Mouse (Mus musculus): Measurements from ENCODE around the gene Wbp11. TPM values are rescaled to one million over a fixed set of nuclear protein-coding genes. Genes with fewer than 3 reads are reported as not detected.

Gene Wbp11
- polyA plus RNA-seq, 1 experiment from 2014 or later, result 154 TPM

DNA sequence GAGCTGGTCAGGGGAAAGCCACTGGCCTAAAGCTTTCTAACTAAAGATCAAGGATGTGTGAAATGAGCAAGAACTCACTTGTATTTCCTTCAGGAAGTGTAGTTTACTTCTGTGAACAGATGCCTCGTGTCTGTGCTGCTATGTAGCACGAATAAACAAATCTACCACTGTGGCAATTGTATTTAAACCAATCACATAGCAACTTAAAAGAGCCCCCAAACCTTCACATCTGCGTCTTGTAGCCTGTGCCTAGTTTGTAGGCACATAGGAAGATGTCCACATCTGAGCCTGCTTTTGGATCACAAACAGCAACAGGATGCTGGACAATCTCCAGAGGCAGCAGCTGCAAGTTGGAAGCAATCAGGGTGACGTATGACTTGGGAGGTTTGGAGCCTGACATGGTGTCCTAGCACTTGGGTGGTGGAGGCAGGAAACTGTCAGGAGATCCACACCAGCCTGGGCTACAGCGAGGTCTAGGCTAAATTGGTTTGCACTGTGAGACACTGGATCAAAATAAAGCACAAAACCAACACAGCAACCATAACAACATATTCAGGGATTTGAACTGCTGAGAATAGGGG is 38.6 kb downstream of the Wbp11 start:
- Histone ChIP-seq H3K4me2 (no peak overlapping the region), H3K9ac (ENCODE audit: low read length) (no peak overlapping the region), H3K9me3 (ENCODE audit: control insufficient read depth, low read length) (no peaks in the 10 kb centered on the region), H3K36me3 (ENCODE audit: control insufficient read depth, insufficient read depth, low read length) (no peaks in the 10 kb centered on the region), H3K4me3 (ENCODE audit: low read depth, low read length) (no peak overlapping the region), H3K27ac (ENCODE audit: low read depth, low read length) (no peak overlapping the region), H3K4me1 (ENCODE audit: control insufficient read depth, insufficient read depth, low read length) (no peaks in the 10 kb centered on the region; the same call in 1 of the 2 replicates), H3K27me3 (ENCODE audit: control insufficient read depth, insufficient read depth, low read length) (no peaks in the 10 kb centered on the region)
- 86% methylated on average over 5 of the region's 5 CpGs for WGBS
- no peak for DNase-seq (ENCODE audit: low spot score, missing footprints)
- no peak for ATAC-seq (ENCODE audit: low FRiP score)

DNA sequence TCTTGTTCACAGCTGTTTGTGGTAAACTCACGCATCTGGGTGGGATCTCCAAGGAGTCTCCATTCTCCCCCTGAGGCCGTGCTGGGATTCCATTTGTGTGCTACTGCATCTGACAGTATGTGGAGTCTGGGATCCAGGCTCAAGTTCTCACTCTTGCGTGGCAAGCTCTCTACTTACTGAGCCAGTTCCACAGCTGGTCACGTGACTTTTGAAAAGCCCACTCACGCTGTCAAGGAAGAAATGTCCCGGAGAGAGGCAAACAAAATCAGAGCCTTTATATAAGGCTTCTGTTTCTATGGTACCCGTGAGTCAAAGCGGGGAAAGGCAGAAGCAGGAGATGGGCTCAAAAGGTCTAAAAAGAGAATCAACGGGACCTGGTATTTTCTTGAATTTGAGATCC is 45.3 kb downstream of the Wbp11 start:
- Histone ChIP-seq H3K9me3 (ENCODE audit: control insufficient read depth, low read length) (no peaks in the 10 kb centered on the region), H3K27ac (ENCODE audit: low read depth, low read length) (no peak overlapping the region), H3K36me3 (ENCODE audit: control insufficient read depth, insufficient read depth, low read length) (no peaks in the 10 kb centered on the region), H3K4me1 (ENCODE audit: control insufficient read depth, insufficient read depth, low read length) (no peaks in the 10 kb centered on the region), H3K27me3 (ENCODE audit: control insufficient read depth, insufficient read depth, low read length) (no peaks in the 10 kb centered on the region), H3K4me3 (ENCODE audit: low read depth, low read length) (no peak overlapping the region), H3K9ac (ENCODE audit: low read length) (no peak overlapping the region), H3K4me2 (no peak overlapping the region)
- ATAC-seq (ENCODE audit: low FRiP score) (no peak), DNase-seq (ENCODE audit: low spot score, missing footprints) (no peak)
- 86% methylated on average over 9 of the region's 9 CpGs for WGBS

DNA sequence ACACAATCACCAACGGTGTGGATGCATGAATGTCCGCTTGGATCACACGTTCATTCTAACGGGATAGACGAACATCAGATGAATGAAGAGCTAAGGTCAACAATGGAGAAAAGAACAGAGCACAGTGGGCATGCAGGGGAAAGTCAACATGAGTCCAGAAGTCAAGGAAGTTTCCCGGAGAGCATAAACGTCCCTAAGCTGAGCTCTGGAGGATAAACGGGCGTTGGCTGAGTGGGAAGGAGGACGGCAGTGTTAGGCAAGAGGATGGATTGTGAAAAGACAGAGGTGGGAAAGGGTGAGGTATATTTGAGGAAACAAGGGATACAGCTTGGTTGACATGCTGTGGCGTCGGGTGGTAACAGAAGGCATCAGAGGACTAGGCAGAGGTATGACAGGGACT is 45.9 kb downstream of the Wbp11 start:
- Histone ChIP-seq H3K27me3 (ENCODE audit: control insufficient read depth, insufficient read depth, low read length) (no peaks in the 10 kb centered on the region), H3K27ac (ENCODE audit: low read depth, low read length) (no peak overlapping the region), H3K4me2 (no peak overlapping the region), H3K4me3 (ENCODE audit: low read depth, low read length) (no peak overlapping the region), H3K9ac (ENCODE audit: low read length) (no peak overlapping the region), H3K4me1 (ENCODE audit: control insufficient read depth, insufficient read depth, low read length) (no peaks in the 10 kb centered on the region), H3K9me3 (ENCODE audit: control insufficient read depth, low read length) (no peaks in the 10 kb centered on the region), H3K36me3 (ENCODE audit: control insufficient read depth, insufficient read depth, low read length) (no peaks in the 10 kb centered on the region)
- DNase-seq (ENCODE audit: low spot score, missing footprints) (no peak), ATAC-seq (ENCODE audit: low FRiP score) (no peak)
- 83% methylated on average over 12 of the region's 12 CpGs for WGBS

DNA sequence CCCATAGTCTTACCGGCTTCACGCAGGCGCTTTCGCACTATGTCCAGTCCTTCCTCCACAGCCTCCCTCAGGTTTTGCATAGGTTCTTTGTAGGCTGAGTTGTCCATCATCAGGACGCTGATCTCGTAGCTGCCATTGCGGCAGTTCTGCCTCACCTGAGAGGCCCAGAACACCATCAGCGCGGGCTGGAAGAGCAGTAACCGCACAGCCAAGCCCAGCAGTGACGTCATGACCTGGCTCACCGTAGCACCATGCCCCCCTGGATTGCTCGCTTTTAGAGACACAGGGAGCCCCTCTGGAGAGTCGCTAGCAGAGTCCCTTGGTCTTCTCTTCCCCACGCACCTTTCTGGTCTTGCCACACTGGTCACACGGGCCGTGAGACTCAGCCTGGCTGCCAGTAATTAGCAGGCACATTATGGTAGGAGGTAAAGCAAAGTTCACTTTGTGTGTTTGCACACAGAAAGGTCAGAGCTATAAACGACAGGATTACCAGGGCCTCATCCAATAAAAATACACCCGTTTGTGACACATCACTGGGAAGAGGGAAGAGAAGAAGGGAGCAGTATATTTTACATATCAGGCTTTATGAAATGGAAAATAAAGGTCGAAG is 46.6 kb downstream of the Wbp11 start, which contains the start of gene Gucy2c:
Gene Gucy2c (minus strand): TSS at position 389 of the 610 bp plus-strand sequence.
- ATAC-seq (ENCODE audit: low FRiP score) (no peak), DNase-seq (ENCODE audit: low spot score, missing footprints) (no peak)
- no peaks in the 10 kb centered on the region for H3K9me3 ChIP-seq (ENCODE audit: control insufficient read depth, low read length)
- H3K36me3 ChIP-seq (ENCODE audit: control insufficient read depth, insufficient read depth, low read length), result no peaks in the 10 kb centered on the region
- no peak within 1 kb of the TSS for H3K27ac ChIP-seq (ENCODE audit: low read depth, low read length)
- H3K4me2 ChIP-seq, result no peak within 1 kb of the TSS
- no peak within 1 kb of the TSS for H3K9ac ChIP-seq (ENCODE audit: low read length)
- no peak within 1 kb of the TSS for H3K4me3 ChIP-seq (ENCODE audit: low read depth, low read length)
- H3K27me3 ChIP-seq (ENCODE audit: control insufficient read depth, insufficient read depth, low read length), result no peaks in the 10 kb centered on the region
- H3K4me1 ChIP-seq (ENCODE audit: control insufficient read depth, insufficient read depth, low read length), result no peaks in the 10 kb centered on the region
- whole genome bisulfite sequencing, result 81% methylated on average over 20 of the region's 20 CpGs

DNA sequence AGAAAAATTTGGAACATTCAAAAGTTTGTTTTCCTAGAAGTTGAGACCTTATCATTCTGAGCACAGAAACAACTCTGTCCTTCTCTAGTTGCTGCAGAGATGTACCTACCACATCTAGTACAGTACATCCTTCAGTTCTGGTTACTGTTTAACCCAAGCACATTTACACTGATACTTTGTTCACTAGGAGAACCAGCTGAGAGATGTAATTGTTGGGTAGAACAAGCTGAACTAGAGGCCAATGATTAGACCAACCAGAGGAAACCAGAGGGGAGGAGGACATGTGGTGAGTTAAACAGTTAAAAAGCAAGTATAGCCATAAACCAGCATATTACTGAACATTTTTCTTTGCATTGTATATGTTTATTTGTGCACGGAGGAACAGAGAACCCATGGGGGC is 51.6 kb downstream of the Wbp11 start:
- WGBS, result 86% methylated on average over 1 of the region's 1 CpGs
- DNase-seq (ENCODE audit: low spot score, missing footprints), result no peak
- H3K9ac ChIP-seq (ENCODE audit: low read length), result no peak overlapping the region
- no peaks in the 10 kb centered on the region for H3K36me3 ChIP-seq (ENCODE audit: control insufficient read depth, insufficient read depth, low read length)
- H3K4me2 ChIP-seq, result no peak overlapping the region
- H3K4me3 ChIP-seq (ENCODE audit: low read depth, low read length), result no peak overlapping the region
- H3K27me3 ChIP-seq (ENCODE audit: control insufficient read depth, insufficient read depth, low read length), result no peaks in the 10 kb centered on the region
- ATAC-seq (ENCODE audit: low FRiP score), result no peak
- H3K4me1 ChIP-seq (ENCODE audit: control insufficient read depth, insufficient read depth, low read length), result no peaks in the 10 kb centered on the region
- H3K9me3 ChIP-seq (ENCODE audit: control insufficient read depth, low read length), result no peaks in the 10 kb centered on the region
- no peak overlapping the region for H3K27ac ChIP-seq (ENCODE audit: low read depth, low read length)

DNA sequence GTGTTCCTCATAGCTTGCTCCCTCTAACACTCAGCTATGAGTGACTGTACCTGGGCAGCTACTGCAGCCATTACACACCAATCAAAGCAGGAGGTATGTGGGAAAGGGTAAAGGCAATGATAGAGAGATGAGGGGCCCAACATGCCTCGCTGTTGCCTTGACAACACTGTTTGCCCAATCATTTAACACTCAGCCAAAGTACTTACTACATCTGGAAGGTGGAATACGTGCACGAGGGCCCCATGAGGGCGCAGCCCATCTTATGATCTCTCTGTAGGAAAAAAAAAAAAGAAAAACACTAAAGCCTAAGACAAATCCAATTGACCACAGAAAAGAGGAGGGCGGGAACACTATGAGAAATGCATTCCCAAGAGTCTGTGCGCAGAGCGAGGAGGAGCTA is 58.2 kb downstream of the Wbp11 start:
- Histone ChIP-seq H3K27me3 (ENCODE audit: control insufficient read depth, insufficient read depth, low read length) (no peaks in the 10 kb centered on the region), H3K36me3 (ENCODE audit: control insufficient read depth, insufficient read depth, low read length) (no peaks in the 10 kb centered on the region), H3K4me2 (no peak overlapping the region), H3K27ac (ENCODE audit: low read depth, low read length) (no peak overlapping the region), H3K4me1 (ENCODE audit: control insufficient read depth, insufficient read depth, low read length) (no peaks in the 10 kb centered on the region), H3K9me3 (ENCODE audit: control insufficient read depth, low read length) (no peaks in the 10 kb centered on the region), H3K9ac (ENCODE audit: low read length) (no peak overlapping the region), H3K4me3 (ENCODE audit: low read depth, low read length) (no peak overlapping the region)
- ATAC-seq (ENCODE audit: low FRiP score) (no peak), DNase-seq (ENCODE audit: low spot score, missing footprints) (no peak)
- 87% methylated on average over 7 of the region's 7 CpGs for WGBS

DNA sequence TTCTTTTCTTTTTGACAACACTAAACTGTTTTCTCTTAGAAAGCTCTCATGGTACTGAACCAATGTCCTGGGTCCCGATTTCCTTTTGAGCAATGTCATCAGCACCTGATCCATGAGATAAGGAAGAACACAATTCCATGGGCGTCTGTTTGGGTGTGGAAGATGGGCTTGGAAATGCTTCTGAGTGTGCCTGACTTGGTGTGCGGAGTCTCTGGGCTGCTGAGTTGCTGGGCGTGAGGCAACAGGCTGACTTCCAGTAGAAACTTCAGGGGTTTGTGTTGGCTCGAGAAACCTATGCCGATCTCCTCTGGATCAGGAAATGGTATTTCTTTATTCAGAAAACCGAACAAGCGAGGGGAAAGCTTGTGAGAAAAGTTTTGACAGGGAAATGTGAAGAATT is 58.9 kb downstream of the Wbp11 start:
- WGBS, result 85% methylated on average over 8 of the region's 8 CpGs
- H3K4me3 ChIP-seq (ENCODE audit: low read depth, low read length), result no peak overlapping the region
- ATAC-seq (ENCODE audit: low FRiP score) (no peak), DNase-seq (ENCODE audit: low spot score, missing footprints) (no peak)
- no peak overlapping the region for H3K27ac ChIP-seq (ENCODE audit: low read depth, low read length)
- H3K27me3 ChIP-seq (ENCODE audit: control insufficient read depth, insufficient read depth, low read length), result no peaks in the 10 kb centered on the region
- H3K4me1 ChIP-seq (ENCODE audit: control insufficient read depth, insufficient read depth, low read length), result no peaks in the 10 kb centered on the region
- H3K4me2 ChIP-seq, result no peak overlapping the region
- H3K9ac ChIP-seq (ENCODE audit: low read length), result no peak overlapping the region
- no peaks in the 10 kb centered on the region for H3K9me3 ChIP-seq (ENCODE audit: control insufficient read depth, low read length)
- H3K36me3 ChIP-seq (ENCODE audit: control insufficient read depth, insufficient read depth, low read length), result no peaks in the 10 kb centered on the region

DNA sequence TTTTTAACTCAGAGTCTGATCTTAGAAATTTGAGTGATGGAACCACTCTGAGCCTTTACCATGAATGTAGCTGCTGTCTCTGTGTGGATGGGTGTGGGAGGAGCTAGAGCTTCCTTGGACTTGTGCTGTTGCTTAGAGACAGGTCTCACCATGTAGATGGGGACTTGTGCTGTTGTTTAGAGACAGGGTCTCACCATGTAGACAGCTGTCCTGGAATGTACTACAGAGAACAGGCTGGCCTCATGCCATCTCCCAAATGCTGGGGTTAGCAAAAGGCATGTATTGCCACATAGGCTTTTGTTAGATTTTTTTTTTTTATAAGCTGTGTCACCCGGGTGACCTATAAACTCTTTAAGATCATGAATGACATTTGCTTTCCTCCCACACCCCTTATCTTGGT is 64.1 kb downstream of the Wbp11 start:
- no peak for DNase-seq (ENCODE audit: low spot score, missing footprints)
- 90% methylated on average over 1 of the region's 1 CpGs for WGBS
- ATAC-seq (ENCODE audit: low FRiP score), result no peak

More for the DNA sequence above, 64.1 kb downstream of the Wbp11 start:
- H3K27me3 ChIP-seq (ENCODE audit: control insufficient read depth, insufficient read depth, low read length), result no peaks in the 10 kb centered on the region
- H3K4me3 ChIP-seq (ENCODE audit: low read depth, low read length), result no peak overlapping the region
- H3K4me2 ChIP-seq, result no peak overlapping the region
- no peaks in the 10 kb centered on the region for H3K4me1 ChIP-seq (ENCODE audit: control insufficient read depth, insufficient read depth, low read length)
- H3K9ac ChIP-seq (ENCODE audit: low read length), result no peak overlapping the region
- H3K36me3 ChIP-seq (ENCODE audit: control insufficient read depth, insufficient read depth, low read length), result no peaks in the 10 kb centered on the region
- no peaks in the 10 kb centered on the region for H3K9me3 ChIP-seq (ENCODE audit: control insufficient read depth, low read length)
- no peak overlapping the region for H3K27ac ChIP-seq (ENCODE audit: low read depth, low read length)

Measured in midbrain, embryonic 11.5 days (tissue).